Mouse (Mus musculus) embryonic fibroblast, embryonic 13.5 days (primary cell): ENCODE results near the gene Gm20388.

Experiments
- CTCF ChIP-seq: IDR thresholded peaks from 2 replicates; pipeline ENCODE4 v1.5.1; 2011; ENCODE audit warnings: mild to moderate bottlenecking, control low read depth, low read length, moderate library complexity, borderline replicate concordance; ENCODE audit not compliant: insufficient read depth
- POLR2A ChIP-seq: IDR thresholded peaks from 2 replicates; pipeline ENCODE4 v1.6.1; 2011; ENCODE audit warnings: low read depth, mild to moderate bottlenecking, control low read depth, low read length, moderate library complexity

- no peak for TF ChIP-seq CTCF
- TF ChIP-seq POLR2A = peak; percentile 79
Observed at GRCm38 (mm10) chr8:123212321-123213117, 3301.9 kb downstream of the Gm20388 start, which contains the start of the genes Chmp1a and Spata33.
